In the genomic region with DNA sequence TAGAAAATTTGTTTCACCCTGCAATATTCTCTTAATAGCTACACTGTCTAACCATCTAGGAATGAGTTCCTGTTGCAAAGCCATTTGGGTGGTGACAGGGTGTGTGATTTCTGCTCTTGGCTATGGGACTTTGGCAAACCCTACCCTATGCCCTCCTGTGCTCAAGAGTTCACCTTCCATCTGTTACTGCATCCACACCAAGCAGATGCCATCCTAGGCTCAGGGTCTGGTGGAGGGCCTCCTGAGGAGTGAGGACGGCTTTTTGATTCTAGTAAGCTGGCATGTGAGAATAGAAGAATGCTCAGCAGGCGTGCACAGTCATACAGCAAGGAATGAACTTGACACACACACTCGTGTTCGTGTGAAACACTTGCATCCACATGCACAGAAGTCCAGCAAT, we compare ENCODE assay signal across 20 mouse cellular contexts.
DNase-seq lines count a peak whose midpoint lies in the region; ATAC-seq and TF ChIP-seq lines count a peak whose summit lies in the region.
"Had no signal": no experiment of that assay in that cellular context is flagged by ENCODE, and none has a peak within 500 bp of the region (broad histone marks: within the 10 kb centered on the region; RNA-seq: fewer than 3 reads in every experiment).

No protein-coding gene starts in this region.

- TF ChIP-seq EP300 in lung, postnatal 0 days (IDR thresholded peaks at IDR 0.05): no peak

- ATAC-seq in lung, postnatal 0 days: no peak
- ATAC-seq: intestine, embryonic 15.5 days had no signal

- no peak overlapping the region for H3K27ac ChIP-seq in lung, postnatal 0 days (ENCODE audit: low read length)
- H3K27ac ChIP-seq: embryonic facial prominence, embryonic 15.5 days; heart, embryonic 10.5 days; intestine, embryonic 15.5 days; limb, embryonic 15.5 days; liver, embryonic 15.5 days had no signal

- no peak for TF ChIP-seq CTCF in lung, postnatal 0 days (IDR thresholded peaks at IDR 0.05)

- no peaks in the 10 kb centered on the region for H3K9me3 ChIP-seq in lung, postnatal 0 days (ENCODE audit: low read length)
- H3K9me3 ChIP-seq: embryonic facial prominence, embryonic 15.5 days; heart, embryonic 10.5 days; intestine, embryonic 15.5 days; limb, embryonic 15.5 days; liver, embryonic 15.5 days had no signal

- peaks cover 23% of the 10 kb centered on the region; the same call in 1 of the 2 replicates for H3K36me3 ChIP-seq in lung, postnatal 0 days (ENCODE audit: insufficient read depth, low read length)

- 86% methylated on average over 4 of the region's 4 CpGs for WGBS in lung, postnatal 0 days

- no peak overlapping the region for H3K4me3 ChIP-seq in lung, postnatal 0 days (ENCODE audit: low read depth, low read length)
- H3K4me3 ChIP-seq: embryonic facial prominence, embryonic 15.5 days; heart, embryonic 10.5 days; intestine, embryonic 15.5 days; limb, embryonic 15.5 days; liver, embryonic 15.5 days; myocyte had no signal

- no peaks in the 10 kb centered on the region for H3K4me1 ChIP-seq in lung, postnatal 0 days (ENCODE audit: insufficient read depth, low read depth, low read length)
- H3K4me1 ChIP-seq: embryonic facial prominence, embryonic 15.5 days; heart, embryonic 10.5 days; intestine, embryonic 15.5 days; limb, embryonic 15.5 days; liver, embryonic 15.5 days had no signal

- no peak overlapping the region for H3K4me2 ChIP-seq in lung, postnatal 0 days (replicated peaks; ENCODE audit: low read depth, low read length)
- H3K4me2 ChIP-seq: embryonic facial prominence, embryonic 15.5 days; intestine, embryonic 15.5 days; limb, embryonic 15.5 days; liver, embryonic 15.5 days had no signal

- peak; percentile 26 for DNase-seq in gastrocnemius, adult 18-20 months (ENCODE audit: low spot score)
- DNase-seq in gastrocnemius, postnatal 14 days: no peak
- DNase-seq in left cerebral cortex, postnatal 4 days: peak; percentile 14
- no peak for DNase-seq in left cerebral cortex, postnatal 14 days (ENCODE audit: low spot score in 2 of 2)
- DNase-seq in cerebellum, adult 9-10 months: peak; percentile 85
- no peak for DNase-seq in adipocyte (ENCODE audit: low spot score)
- no peak for DNase-seq in lung, postnatal 0 days (ENCODE audit: low spot score)
- DNase-seq: gastrocnemius, postnatal 25 days; kidney, adult 9 months; kidney, postnatal 25 days; midbrain, embryonic 14.5 days; right cerebral cortex, postnatal 25 days; thymus, adult 2 months had no signal

- intact Hi-C loops in gastrocnemius, postnatal 14 days (cut with DNase I; ENCODE audit: low total_unique reads): no loop called here
- intact Hi-C loops in left cerebral cortex, postnatal 4 days (cut with DNase I): loop anchor here (10.0 kb wide), 1 partner anchor 364 kb away; no protein-coding TSS in a partner anchor
- intact Hi-C loops in left cerebral cortex, postnatal 14 days (cut with DNase I): no loop called here

- no peak overlapping the region for H3K9ac ChIP-seq in lung, postnatal 0 days (replicated peaks; ENCODE audit: low read depth)
- H3K9ac ChIP-seq: embryonic facial prominence, embryonic 15.5 days; intestine, embryonic 15.5 days; limb, embryonic 15.5 days; liver, embryonic 15.5 days had no signal

- H3K27me3 ChIP-seq in lung, postnatal 0 days (replicated peaks; ENCODE audit: insufficient read depth, low read length): no peaks in the 10 kb centered on the region
- H3K27me3 ChIP-seq: CH12.LX; embryonic facial prominence, embryonic 15.5 days; intestine, embryonic 15.5 days; limb, embryonic 15.5 days; liver, embryonic 15.5 days had no signal

Comparison
In these comparisons a context has a peak if more than half of its experiments do, and no peak if none do; other contexts are left out.
1. DNase-seq: peak in gastrocnemius, adult 18-20 months (single experiment), left cerebral cortex, postnatal 4 days (single experiment) and cerebellum, adult 9-10 months (single experiment); none in gastrocnemius, postnatal 14 days (single experiment), left cerebral cortex, postnatal 14 days (0 of 2), adipocyte (single experiment) and lung, postnatal 0 days (single experiment).